Mouse (Mus musculus) layer of hippocampus, postnatal 25 days (tissue): ENCODE results near the gene Grifin. TPM values are rescaled to one million over a fixed set of nuclear protein-coding genes. Genes with fewer than 3 reads are reported as not detected.

Source experiments
- DNase-seq, 2 experiments: peaks; one replicate each; pipeline ENCODE4 v3.0.0; 2022; ENCODE audit warnings: mixed read lengths in 2 of 2, low spot score in 1 of 2; ENCODE audit errors: extremely low spot score in 1 of 2
- total RNA-seq, 2 experiments: library from RNA; stranded (reverse); gene quantifications; 2 replicates each; pipeline ENCODE4 v1.2.3; 2021

Grifin gene
- total RNA-seq, 2 experiments from 2014 or later: not detected

- no peak for DNase-seq
Observed at GRCm38 (mm10) chr5:140556859-140557258, 8.0 kb downstream of the Grifin start.

- DNase-seq: no peak
Observed at GRCm38 (mm10) chr5:140553719-140554118, 11.2 kb downstream of the Grifin start.

GRCm38 (mm10) chr5:140549306-140550047 is 15.4 kb downstream of the Grifin start:
- peak in 1 of 2 experiments; percentile 27 for DNase-seq

GRCm38 (mm10) chr5:140546332-140546731 is 18.5 kb downstream of the Grifin start:
- DNase-seq: no peak

GRCm38 (mm10) chr5:140545651-140546050 is 19.2 kb downstream of the Grifin start:
- no peak for DNase-seq

GRCm38 (mm10) chr5:140542811-140543575 is 21.9 kb downstream of the Grifin start:
- peak; percentile 48 to 66 for DNase-seq

- peak; percentile 77 to 95 for DNase-seq
Observed at GRCm38 (mm10) chr5:140540106-140540505, 24.8 kb downstream of the Grifin start.

GRCm38 (mm10) chr5:140538111-140538683 is 26.7 kb downstream of the Grifin start:
- no peak for DNase-seq

GRCm38 (mm10) chr5:140526754-140527153 is 38.1 kb downstream of the Grifin start:
- no peak for DNase-seq

- no peak for DNase-seq
Observed at GRCm38 (mm10) chr5:140521196-140521595, 43.7 kb downstream of the Grifin start.

- DNase-seq: no peak
Observed at GRCm38 (mm10) chr5:140517921-140518230, 47.0 kb downstream of the Grifin start.

GRCm38 (mm10) chr5:140517159-140517920 is 47.5 kb downstream of the Grifin start:
- DNase-seq: no peak

GRCm38 (mm10) chr5:140514799-140515486 is 49.9 kb downstream of the Grifin start:
- DNase-seq: no peak

- DNase-seq: no peak
Observed at GRCm38 (mm10) chr5:140513921-140514320, 51.0 kb downstream of the Grifin start.

Other genes starting within 250 kb of the Grifin start
- gene Mad1l1, start 243.5 kb downstream of the Grifin start, total RNA-seq: 10 to 100 TPM; 17.6 to 18.6 TPM
- 1 to 10 TPM; 3.7 to 6.5 TPM for gene Nudt1, start 243.4 kb downstream of the Grifin start, total RNA-seq
- 1 to 10 TPM; 8.5 to 9.8 TPM for gene Mrm2, start 233.2 kb downstream of the Grifin start, total RNA-seq
- 10 to 100 TPM; 11.9 to 13.1 TPM for gene Snx8, start 175.8 kb downstream of the Grifin start, total RNA-seq
- 10 to 100 TPM; 89.2 to 95.6 TPM for gene Eif3b, start 145.7 kb downstream of the Grifin start, total RNA-seq
- not detected for gene Gm4869, start 119.4 kb downstream of the Grifin start, total RNA-seq
- gene Chst12, start 59.5 kb downstream of the Grifin start, total RNA-seq: 10 to 100 TPM; 18.8 to 19.5 TPM
- gene Lfng, start 42.2 kb upstream of the Grifin start, total RNA-seq: 10 to 100 TPM; 20.0 to 29.8 TPM
- 100 to 1,000 TPM; 247 to 262 TPM for gene Ttyh3, start 84.0 kb upstream of the Grifin start, total RNA-seq
- 10 to 100 TPM; 38.5 to 60.6 TPM for gene Iqce, start 137.3 kb upstream of the Grifin start, total RNA-seq
- 10 to 100 TPM; 20.5 to 24.4 TPM for gene Brat1, start 139.9 kb upstream of the Grifin start, total RNA-seq
- 10 to 100 TPM; 16.0 to 16.5 TPM for gene Amz1, start 159.1 kb upstream of the Grifin start, total RNA-seq